Mouse (Mus musculus): Measurements from ENCODE around the gene Psmc6. TPM values are rescaled to one million over a fixed set of nuclear protein-coding genes. Genes with fewer than 3 reads are reported as not detected.

Psmc6 gene
- total RNA-seq, 1 experiment, result 85.7 TPM

DNA sequence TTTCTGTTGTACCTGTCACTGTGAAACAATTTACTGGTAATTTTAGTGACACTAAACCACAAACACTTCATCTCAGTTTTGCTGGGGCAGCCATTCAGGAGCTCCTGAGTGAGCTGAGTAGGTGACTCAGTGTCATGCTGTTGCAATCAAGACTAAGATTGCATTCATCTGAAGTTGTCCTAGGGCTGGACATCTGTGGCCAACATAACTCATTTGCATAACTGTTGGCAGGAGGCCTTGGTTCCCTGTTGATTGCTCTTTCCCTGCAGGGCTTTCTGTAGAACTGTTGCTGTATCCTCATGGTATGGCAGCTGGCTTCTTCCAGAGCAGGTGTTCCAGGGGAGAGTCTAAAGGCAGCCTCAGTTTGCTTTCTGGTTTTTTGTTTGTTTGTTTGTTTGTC, 4.1 kb upstream of the Psmc6 start:
- H3K9ac ChIP-seq (ENCODE audit: insufficient read depth, low read depth, low read length, poor library complexity, severe bottlenecking), result no peak overlapping the region
- H3K4me3 ChIP-seq (ENCODE audit: insufficient read depth in 1 of 2, low read depth in 1 of 2, low read length in 2 of 2, poor library complexity in 1 of 2, severe bottlenecking in 1 of 2), result no peak overlapping the region
- peaks cover 0 to 2% of the 10 kb centered on the region in 2 experiments; a peak in 1 of 4 replicates for H3K4me1 ChIP-seq (ENCODE audit: control insufficient read depth in 2 of 2, insufficient read depth in 2 of 2, low read length in 2 of 2, poor library complexity in 1 of 2)
- no peak overlapping the region for H3K27ac ChIP-seq (ENCODE audit: insufficient read depth, low read depth, low read length, poor library complexity, severe bottlenecking)
- no peak for DNase-seq (ENCODE audit: low read depth, low spot score)
- in situ Hi-C loops (cut with MboI; ENCODE audit: low sequenced_read_pairs in 2 of 2, unreplicated experiment in 2 of 2), result no loop called here
- no peaks in the 10 kb centered on the region for H3K9me3 ChIP-seq (ENCODE audit: control insufficient read depth, insufficient read depth, low read depth, low read length)
- no peak for TF ChIP-seq HCFC1 (IDR thresholded peaks at IDR 0.05; ENCODE audit: borderline replicate concordance, insufficient read depth, low read length)
- TF ChIP-seq ZNF384 (IDR thresholded peaks at IDR 0.05; ENCODE audit: low read depth, low read length), result no peak
- TF ChIP-seq CHD2 (IDR thresholded peaks at IDR 0.05; ENCODE audit: low read depth, low read length), result no peak
- no peak for TF ChIP-seq MAFK (IDR thresholded peaks at IDR 0.05; ENCODE audit: insufficient read depth, low read depth, low read length)
- no peak for TF ChIP-seq ZC3H11A (IDR thresholded peaks at IDR 0.05; ENCODE audit: borderline replicate concordance, low read depth, low read length)
- H3K36me3 ChIP-seq (ENCODE audit: control insufficient read depth, insufficient read depth, low read length, poor library complexity, severe bottlenecking), result no peaks in the 10 kb centered on the region

DNA sequence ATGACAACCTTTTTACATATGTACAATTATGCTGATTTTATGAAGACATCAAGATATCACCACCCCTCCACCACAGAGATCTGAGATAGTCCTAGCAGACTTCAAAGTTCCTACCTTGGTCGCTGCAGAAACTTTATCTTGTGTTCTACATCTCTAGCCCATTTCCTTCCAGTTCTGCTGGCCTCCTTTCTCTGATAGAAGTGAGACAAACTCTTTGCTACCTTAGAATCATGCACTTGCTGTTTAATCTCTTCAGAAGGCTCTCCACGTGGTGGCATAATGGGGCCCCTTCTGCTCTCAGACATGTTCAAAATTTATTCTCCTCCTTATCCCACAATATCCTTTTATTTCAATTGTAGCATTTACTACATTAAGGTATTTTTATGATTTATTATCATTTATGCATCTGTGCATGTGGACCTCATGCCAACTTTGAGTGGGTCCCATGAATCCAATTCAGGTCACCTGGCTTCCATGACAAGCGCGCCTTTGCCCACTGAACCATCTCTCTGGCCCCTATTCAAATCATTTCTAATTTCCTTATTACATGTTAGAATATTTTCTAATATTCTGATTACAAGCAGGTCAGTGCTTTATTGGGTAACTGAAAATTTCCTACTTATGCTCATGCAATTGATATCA, 1.4 kb upstream of the Psmc6 start:
- Histone ChIP-seq H3K9me3 (ENCODE audit: control insufficient read depth, insufficient read depth, low read depth, low read length) (no peaks in the 10 kb centered on the region), H3K4me1 (ENCODE audit: control insufficient read depth in 2 of 2, insufficient read depth in 2 of 2, low read length in 2 of 2, poor library complexity in 1 of 2) (peaks cover 0 to 2% of the 10 kb centered on the region in 2 experiments; a peak in 2 of 4 replicates), H3K27ac (ENCODE audit: insufficient read depth, low read depth, low read length, poor library complexity, severe bottlenecking) (no peak overlapping the region), H3K36me3 (ENCODE audit: control insufficient read depth, insufficient read depth, low read length, poor library complexity, severe bottlenecking) (no peaks in the 10 kb centered on the region; the same call in 1 of the 2 replicates), H3K9ac (ENCODE audit: insufficient read depth, low read depth, low read length, poor library complexity, severe bottlenecking) (no peak overlapping the region), H3K4me3 (ENCODE audit: insufficient read depth in 1 of 2, low read depth in 1 of 2, low read length in 2 of 2, poor library complexity in 1 of 2, severe bottlenecking in 1 of 2) (no peak overlapping the region)
- in situ Hi-C loops (cut with MboI; ENCODE audit: low sequenced_read_pairs in 2 of 2, unreplicated experiment in 2 of 2), result no loop called here
- DNase-seq (ENCODE audit: low read depth, low spot score), result no peak
- TF ChIP-seq HCFC1 (IDR thresholded peaks at IDR 0.05; ENCODE audit: borderline replicate concordance, insufficient read depth, low read length), result no peak
- no peak for TF ChIP-seq MAFK (IDR thresholded peaks at IDR 0.05; ENCODE audit: insufficient read depth, low read depth, low read length)
- TF ChIP-seq CHD2 (IDR thresholded peaks at IDR 0.05; ENCODE audit: low read depth, low read length), result no peak
- TF ChIP-seq ZNF384 (IDR thresholded peaks at IDR 0.05; ENCODE audit: low read depth, low read length), result no peak
- no peak for TF ChIP-seq ZC3H11A (IDR thresholded peaks at IDR 0.05; ENCODE audit: borderline replicate concordance, low read depth, low read length)

DNA sequence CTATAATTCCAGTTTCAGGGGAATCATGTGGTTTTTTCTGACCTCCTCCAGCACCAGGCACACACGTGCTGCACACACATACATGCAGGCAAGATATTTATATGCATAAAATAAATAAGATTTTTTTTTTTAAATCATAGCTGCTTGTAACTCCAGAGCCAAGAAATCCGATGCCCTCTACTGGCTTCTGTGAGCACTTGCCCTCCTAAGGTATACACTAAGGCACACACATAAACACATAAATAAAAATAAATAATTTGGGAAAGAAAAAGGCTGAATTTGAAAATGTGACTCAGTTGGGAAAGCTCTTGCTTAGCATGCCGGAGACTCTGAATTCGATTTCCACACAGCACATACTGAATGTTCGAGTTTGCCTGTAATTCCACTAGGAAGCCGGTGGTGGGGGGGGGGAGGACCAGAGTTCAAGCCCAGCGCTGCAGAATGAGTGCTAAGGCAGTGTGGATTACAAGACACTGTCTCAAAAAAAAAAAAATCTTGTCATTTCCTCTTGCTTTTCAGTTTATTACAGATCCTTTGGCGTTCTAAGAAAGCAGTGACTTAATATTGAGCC, 485 bp upstream of the Psmc6 start:
- DNase-seq (ENCODE audit: low read depth, low spot score), result no peak
- H3K9me3 ChIP-seq (ENCODE audit: control insufficient read depth, insufficient read depth, low read depth, low read length), result no peaks in the 10 kb centered on the region
- peak overlapping the region; percentile 42; the same call in 1 of the 2 replicates for H3K9ac ChIP-seq (ENCODE audit: insufficient read depth, low read depth, low read length, poor library complexity, severe bottlenecking)
- peaks cover 0 to 2% of the 10 kb centered on the region in 2 experiments; a peak in 2 of 4 replicates for H3K4me1 ChIP-seq (ENCODE audit: control insufficient read depth in 2 of 2, insufficient read depth in 2 of 2, low read length in 2 of 2, poor library complexity in 1 of 2)
- H3K27ac ChIP-seq (ENCODE audit: insufficient read depth, low read depth, low read length, poor library complexity, severe bottlenecking), result no peak overlapping the region
- in situ Hi-C loops (cut with MboI; ENCODE audit: low sequenced_read_pairs in 2 of 2, unreplicated experiment in 2 of 2), result no loop called here
- peak overlapping the region; percentile 57 to 80 for H3K4me3 ChIP-seq (ENCODE audit: insufficient read depth in 1 of 2, low read depth in 1 of 2, low read length in 2 of 2, poor library complexity in 1 of 2, severe bottlenecking in 1 of 2)
- peaks cover 4% of the 10 kb centered on the region; the same call in 1 of the 2 replicates for H3K36me3 ChIP-seq (ENCODE audit: control insufficient read depth, insufficient read depth, low read length, poor library complexity, severe bottlenecking)
- TF ChIP-seq ZC3H11A (IDR thresholded peaks at IDR 0.05; ENCODE audit: borderline replicate concordance, low read depth, low read length), result no peak
- no peak for TF ChIP-seq CHD2 (IDR thresholded peaks at IDR 0.05; ENCODE audit: low read depth, low read length)
- no peak for TF ChIP-seq ZNF384 (IDR thresholded peaks at IDR 0.05; ENCODE audit: low read depth, low read length)
- no peak for TF ChIP-seq MAFK (IDR thresholded peaks at IDR 0.05; ENCODE audit: insufficient read depth, low read depth, low read length)
- TF ChIP-seq HCFC1 (IDR thresholded peaks at IDR 0.05; ENCODE audit: borderline replicate concordance, insufficient read depth, low read length), result no peak

- no peak for TF ChIP-seq ZC3H11A (IDR thresholded peaks at IDR 0.05; ENCODE audit: borderline replicate concordance, low read depth, low read length)
- TF ChIP-seq HCFC1 (IDR thresholded peaks at IDR 0.05; ENCODE audit: borderline replicate concordance, insufficient read depth, low read length), result 0 out of 2 replicates have a peak, but pooled peaks have one; percentile 28
- TF ChIP-seq ZNF384 (IDR thresholded peaks at IDR 0.05; ENCODE audit: low read depth, low read length), result no peak
- TF ChIP-seq MAFK (IDR thresholded peaks at IDR 0.05; ENCODE audit: insufficient read depth, low read depth, low read length), result no peak
- no peak for TF ChIP-seq CHD2 (IDR thresholded peaks at IDR 0.05; ENCODE audit: low read depth, low read length)
- H3K4me3 ChIP-seq (ENCODE audit: insufficient read depth in 1 of 2, low read depth in 1 of 2, low read length in 2 of 2, poor library complexity in 1 of 2, severe bottlenecking in 1 of 2), result peak within 1 kb of the TSS; percentile 74 to 97
- no peak within 1 kb of the TSS for H3K27ac ChIP-seq (ENCODE audit: insufficient read depth, low read depth, low read length, poor library complexity, severe bottlenecking)
- peak within 1 kb of the TSS; percentile 85 for H3K9ac ChIP-seq (ENCODE audit: insufficient read depth, low read depth, low read length, poor library complexity, severe bottlenecking)
- H3K36me3 ChIP-seq (ENCODE audit: control insufficient read depth, insufficient read depth, low read length, poor library complexity, severe bottlenecking), result peaks cover 5% of the 10 kb centered on the region
- no peaks in the 10 kb centered on the region for H3K4me1 ChIP-seq (ENCODE audit: control insufficient read depth in 2 of 2, insufficient read depth in 2 of 2, low read length in 2 of 2, poor library complexity in 1 of 2)
- no peaks in the 10 kb centered on the region for H3K9me3 ChIP-seq (ENCODE audit: control insufficient read depth, insufficient read depth, low read depth, low read length)
- peak; percentile 92 for DNase-seq (ENCODE audit: low read depth, low spot score)
- in situ Hi-C loops (cut with MboI; ENCODE audit: low sequenced_read_pairs in 2 of 2, unreplicated experiment in 2 of 2), result no loop called here
Observed at GRCm38 (mm10) chr14:45350931-45351859, 21.6 kb downstream of the Psmc6 start, which contains the start of gene Styx. TSS of gene Styx (plus strand) at chr14:45351093.

Measured in ES-E14 (cell line).